Mouse (Mus musculus): ENCODE data around the gene Lgals3. TPM values are rescaled to one million over a fixed set of nuclear protein-coding genes. Genes with fewer than 3 reads are reported as not detected.

Gene Lgals3
- polyA plus RNA-seq (2015; fragmentation: Nextera tagmentation; extraction: Ambion mirVana), result 88.1 and 122 TPM in 2 replicates

DNA sequence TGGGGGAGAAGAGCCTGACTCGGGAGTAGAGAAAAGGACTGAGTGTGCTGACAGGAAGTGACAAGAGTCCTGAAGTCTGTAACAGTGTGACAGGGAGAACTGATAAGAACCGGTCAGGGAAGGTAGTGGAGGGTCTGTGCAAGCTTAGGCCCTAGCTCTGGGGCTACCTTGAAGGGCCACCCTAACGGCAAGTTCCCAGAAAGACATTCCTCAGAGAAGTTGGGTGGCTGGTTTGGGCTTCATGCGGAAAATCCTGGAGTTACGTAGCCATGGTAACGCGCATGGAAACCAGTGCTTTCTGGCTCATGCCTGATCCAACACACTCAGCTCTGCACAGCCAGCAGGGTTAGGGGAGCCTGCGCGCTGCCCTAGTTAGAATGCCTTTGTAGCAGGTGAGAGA lies at the start of gene Lgals3:
Gene Lgals3, plus strand, starts transcription at position 291 of the 400 bp plus-strand sequence.

GRCm38 (mm10) chr14:47417775-47418665 lies 50.5 kb downstream of the Lgals3 start, which contains the start of gene Dlgap5:
Gene Dlgap5 (minus strand): TSS chr14:47418407.

Other genes starting within 250 kb of the Lgals3 start
- 5.5 and 6.4 TPM in 2 replicates for gene Gch1, start 178.3 kb upstream of the Lgals3 start, polyA plus RNA-seq (2015; fragmentation: Nextera tagmentation; extraction: Ambion mirVana)
- gene Wdhd1, start 90.9 kb upstream of the Lgals3 start, polyA plus RNA-seq (2015; fragmentation: Nextera tagmentation; extraction: Ambion mirVana), result 45.0 and 49.7 TPM in 2 replicates
- 3.2 and 3.6 TPM in 2 replicates for gene Socs4, start 90.8 kb upstream of the Lgals3 start, polyA plus RNA-seq (2015; fragmentation: Nextera tagmentation; extraction: Ambion mirVana)
- gene Mapk1ip1l, start 69.5 kb upstream of the Lgals3 start, polyA plus RNA-seq (2015; fragmentation: Nextera tagmentation; extraction: Ambion mirVana), result 25.8 TPM in 2 replicates
- 52.8 and 61.3 TPM in 2 replicates for gene Dlgap5, start 50.7 kb downstream of the Lgals3 start, polyA plus RNA-seq (2015; fragmentation: Nextera tagmentation; extraction: Ambion mirVana)
- gene Fbxo34, start 82.7 kb downstream of the Lgals3 start, polyA plus RNA-seq (2015; fragmentation: Nextera tagmentation; extraction: Ambion mirVana), result 31.1 and 36.4 TPM in 2 replicates
- gene Atg14, start 202.9 kb downstream of the Lgals3 start, polyA plus RNA-seq (2015; fragmentation: Nextera tagmentation; extraction: Ambion mirVana), result 8.4 and 9.0 TPM in 2 replicates